Mouse (Mus musculus) midbrain, embryonic 16.5 days (tissue): Measurements from ENCODE around the gene S100pbp. TPM values are rescaled to one million over a fixed set of nuclear protein-coding genes. Genes with fewer than 3 reads are reported as not detected.

Source experiments
- ATAC-seq: fragments of 200-750 bp; cut with Nextera tagmentation; 2 replicates; pipeline ENCODE4 v1.8.0; 2017; ENCODE audit warnings: moderate TSS enrichment
- H3K27ac ChIP-seq: fragments of 300-500 bp; sonication (generic); 2 replicates; pipeline ENCODE4 v1.5.1; 2014; ENCODE audit warnings: mild to moderate bottlenecking, low read length, mixed read lengths
- H3K27me3 ChIP-seq: fragments of 300-500 bp; sonication (generic); 2 replicates; pipeline ENCODE4 v1.6.1; 2014; ENCODE audit warnings: low read depth, low read length, mixed read lengths; ENCODE audit not compliant: control insufficient read depth, insufficient read depth
- H3K36me3 ChIP-seq: fragments of 300-500 bp; sonication (generic); 2 replicates; pipeline ENCODE4 v1.6.1; 2014; ENCODE audit warnings: mild to moderate bottlenecking, low read length, moderate library complexity, mixed read lengths; ENCODE audit not compliant: control insufficient read depth, insufficient read depth
- H3K4me1 ChIP-seq: fragments of 300-500 bp; sonication (generic); 2 replicates; pipeline ENCODE4 v1.6.1; 2014; ENCODE audit warnings: mild to moderate bottlenecking, low read length, mixed read lengths; ENCODE audit not compliant: control insufficient read depth, insufficient read depth
- H3K4me2 ChIP-seq: fragments of 300-500 bp; sonication (generic); 2 replicates; pipeline ENCODE4 v1.6.1; 2014; ENCODE audit warnings: mild to moderate bottlenecking, low read length, mixed read lengths
- H3K4me3 ChIP-seq: fragments of 300-500 bp; sonication (generic); 2 replicates; pipeline ENCODE4 v1.5.1; 2014; ENCODE audit warnings: low read depth, mild to moderate bottlenecking, low read length, moderate library complexity, mixed read lengths
- H3K9ac ChIP-seq: fragments of 300-500 bp; sonication (generic); 2 replicates; pipeline ENCODE4 v1.6.1; 2014; ENCODE audit warnings: low read depth, low read length, mixed read lengths
- H3K9me3 ChIP-seq: fragments of 300-500 bp; sonication (generic); replicated peaks from 2 replicates; pipeline ENCODE4 v1.6.1; 2014; ENCODE audit warnings: mild to moderate bottlenecking, low read length, mixed read lengths; ENCODE audit not compliant: control insufficient read depth, poor library complexity, severe bottlenecking
- WGBS: fragments of 180-500 bp; shearing (Covaris S2); extraction: QIAGEN DNeasy Blood & Tissue Kit; methylation state at CpG from one replicate; pipeline ENCODE4 v1.1.7; 2014; 5-methylcytosine and 5-hydroxymethylcytosine counted together
- polyA plus RNA-seq: library from polyadenylated mRNA; unstranded; fragments of >200 nt; fragmentation: Nextera tagmentation; extraction: Ambion mirVana; gene quantifications from 2 replicates; pipeline ENCODE4 v1.2.1, GENCODE M21; 2015

Gene S100pbp
- polyA plus RNA-seq, 1 experiment from 2014 or later = 27.0 TPM

DNA sequence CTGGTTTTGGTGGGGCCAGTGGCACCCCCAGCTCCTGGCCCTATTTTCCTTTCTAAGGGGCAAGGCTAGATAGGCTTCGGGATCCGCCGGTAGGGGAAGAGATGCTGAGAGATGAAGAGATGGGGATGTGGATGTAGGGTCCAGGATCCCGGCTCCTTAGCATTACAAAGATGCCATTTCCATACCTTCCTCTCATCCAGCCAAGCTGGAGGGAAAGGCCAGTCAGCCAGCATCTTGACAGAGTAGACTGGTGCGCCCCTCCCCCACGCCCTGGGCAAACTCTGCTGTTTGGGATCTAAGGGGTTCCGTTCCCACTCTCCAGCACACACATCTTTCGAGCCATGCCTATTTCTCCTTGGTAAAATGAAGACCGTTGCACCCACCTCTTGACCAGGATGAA, 83.5 kb downstream of the S100pbp start:
- no peak for ATAC-seq
- Histone ChIP-seq H3K4me2 (no peak overlapping the region), H3K9me3 (no peaks in the 10 kb centered on the region), H3K36me3 (no peaks in the 10 kb centered on the region), H3K9ac (no peak overlapping the region), H3K4me3 (no peak overlapping the region), H3K27ac (no peak overlapping the region), H3K27me3 (peaks cover 27% of the 10 kb centered on the region), H3K4me1 (peaks cover 5% of the 10 kb centered on the region; the same call in 1 of the 2 replicates)
- 23% methylated on average over 9 of the region's 9 CpGs for WGBS

DNA sequence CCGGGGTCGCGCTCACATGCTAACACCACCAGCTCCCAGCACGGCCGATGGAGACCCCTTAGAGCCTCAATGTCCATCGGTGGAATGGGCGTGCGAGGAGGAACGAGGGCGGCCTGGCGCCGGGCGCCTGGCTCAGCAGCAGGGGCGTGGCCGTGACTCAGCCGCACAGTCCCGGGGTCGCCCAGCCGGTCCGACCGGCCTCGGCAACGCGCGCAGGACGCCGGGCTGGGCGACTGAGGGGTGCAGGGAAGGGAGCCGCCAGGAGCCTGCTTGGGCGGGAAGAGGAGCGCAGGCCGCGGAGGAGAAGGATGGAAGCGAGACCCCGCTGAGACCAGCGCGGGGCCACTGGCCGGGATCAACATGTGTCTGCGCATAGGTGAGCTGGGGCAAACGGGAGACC, 84.2 kb downstream of the S100pbp start, which contains the start of gene Tmem54:
Tmem54 (plus strand) TSS at position 193 of the 400 bp plus-strand sequence.
- no peaks in the 10 kb centered on the region for H3K9me3 ChIP-seq
- H3K27me3 ChIP-seq = peaks cover 27% of the 10 kb centered on the region
- no peak for ATAC-seq
- no peak within 1 kb of the TSS for H3K9ac ChIP-seq
- H3K4me2 ChIP-seq = peak within 1 kb of the TSS; percentile 42
- H3K36me3 ChIP-seq = no peaks in the 10 kb centered on the region
- peak within 1 kb of the TSS; percentile 21 for H3K4me3 ChIP-seq
- H3K4me1 ChIP-seq = peaks cover 5% of the 10 kb centered on the region; the same call in 1 of the 2 replicates
- 2% methylated on average over 39 of the region's 40 CpGs for WGBS
- no peak within 1 kb of the TSS for H3K27ac ChIP-seq

DNA sequence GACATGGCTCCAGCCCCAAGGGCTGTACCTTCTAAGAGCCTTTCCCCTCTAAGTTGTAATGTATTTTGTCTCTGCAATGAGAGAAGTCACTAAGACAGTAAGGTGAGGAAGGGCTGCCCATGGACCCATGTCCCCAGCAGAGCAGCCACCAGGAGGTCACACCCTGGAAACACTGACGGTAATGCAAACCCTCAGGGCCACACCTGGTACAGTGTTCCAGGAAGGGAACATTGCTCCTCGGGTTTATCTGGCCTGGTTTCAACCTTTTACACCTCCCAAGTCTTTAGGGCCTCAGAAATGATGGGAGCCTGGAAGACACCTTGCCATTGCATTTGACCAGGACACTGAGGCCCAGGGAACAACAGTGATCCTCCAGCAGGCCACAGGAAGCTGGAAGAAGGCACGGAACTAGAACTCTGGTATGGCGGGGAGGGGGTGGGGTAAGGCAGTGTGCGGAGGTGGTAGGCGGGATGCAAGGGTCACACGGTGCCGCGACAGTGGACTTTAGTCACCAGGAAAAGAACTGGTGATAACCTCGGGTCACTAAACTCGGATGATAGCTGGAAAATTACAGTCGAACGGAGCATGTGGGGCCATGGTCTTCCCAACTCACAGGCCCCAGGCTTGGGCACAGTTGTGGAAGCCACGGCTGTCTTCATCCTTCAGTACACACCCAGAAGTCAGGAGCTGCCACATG, 87.2 kb downstream of the S100pbp start:
- no peaks in the 10 kb centered on the region for H3K9me3 ChIP-seq

More for the DNA sequence above, 87.2 kb downstream of the S100pbp start:
- WGBS = 85% methylated on average over 14 of the region's 14 CpGs
- H3K27ac ChIP-seq = no peak overlapping the region
- H3K4me1 ChIP-seq = peaks cover 5% of the 10 kb centered on the region; the same call in 1 of the 2 replicates
- H3K4me3 ChIP-seq = no peak overlapping the region
- no peak overlapping the region for H3K9ac ChIP-seq
- H3K36me3 ChIP-seq = no peaks in the 10 kb centered on the region
- peaks cover 27% of the 10 kb centered on the region for H3K27me3 ChIP-seq
- no peak for ATAC-seq
- no peak overlapping the region for H3K4me2 ChIP-seq

Other genes with a start within 250 kb of the S100pbp start
- gene Azin2, start 227.3 kb downstream of the S100pbp start, polyA plus RNA-seq = 16.6 and 20.2 TPM in 2 replicates
- gene Ak2, start 197.8 kb downstream of the S100pbp start, polyA plus RNA-seq = 81.6 and 81.7 TPM in 2 replicates
- 31.4 and 37.5 TPM in 2 replicates for gene Rnf19b, start 131.5 kb downstream of the S100pbp start, polyA plus RNA-seq
- gene Tmem54, start 84.2 kb downstream of the S100pbp start, polyA plus RNA-seq = not detected in 2 replicates
- gene Hpca, start 67.7 kb downstream of the S100pbp start, polyA plus RNA-seq = 85.5 and 130 TPM in 2 replicates
- 5.9 and 6.2 TPM in 2 replicates for gene Fndc5, start 52.7 kb downstream of the S100pbp start, polyA plus RNA-seq
- gene Yars, start within 50 bp of the S100pbp start, polyA plus RNA-seq = 111 and 116 TPM in 2 replicates
- 6.7 and 8.2 TPM in 2 replicates for gene C77080, start 71.7 kb upstream of the S100pbp start, polyA plus RNA-seq
- gene Sync, start 97.9 kb upstream of the S100pbp start, polyA plus RNA-seq = 0.63 and 0.85 TPM in 2 replicates
- 267 and 295 TPM in 2 replicates for gene Rbbp4, start 145.6 kb upstream of the S100pbp start, polyA plus RNA-seq
- 15.1 and 17.7 TPM in 2 replicates for gene Zbtb8os, start 146.0 kb upstream of the S100pbp start, polyA plus RNA-seq
- gene Zbtb8a, start 188.4 kb upstream of the S100pbp start, polyA plus RNA-seq = 23.2 and 23.4 TPM in 2 replicates